Comparison of ENCODE assay signal across 1 mouse cellular context in the genomic region with DNA sequence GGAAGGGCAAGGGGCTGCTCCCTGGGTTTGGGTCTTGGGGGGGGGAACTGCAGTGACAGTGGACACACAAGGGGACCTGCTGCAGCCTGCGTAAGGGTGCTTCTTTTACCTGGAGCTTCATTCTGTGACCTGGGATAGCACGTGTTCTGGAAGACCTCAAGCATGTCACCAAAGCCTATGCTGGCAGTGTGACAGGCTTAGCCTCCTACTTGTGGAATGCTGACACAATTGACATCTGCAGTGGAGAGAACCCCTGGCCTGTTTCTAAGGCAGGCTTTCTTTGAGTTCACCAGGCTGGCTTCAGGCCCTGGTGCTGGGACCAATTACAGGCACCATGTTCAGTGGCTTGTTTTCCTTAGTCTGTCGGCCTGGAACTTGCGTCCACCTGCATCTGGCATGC.
TF ChIP-seq lines count a peak whose summit lies in the region.

No protein-coding gene starts in this region.

TF ChIP-seq in CH12.LX, 34 proteins besides CTCF, POLR2A, EP300 and RAD21:
- no peak for TF ChIP-seq UBTF (IDR thresholded peaks at IDR 0.05; ENCODE audit: low read depth, low read length)
- no peak for TF ChIP-seq MYC (IDR thresholded peaks at IDR 0.05; ENCODE audit: low read depth, low read length)
- no peak for TF ChIP-seq ZMIZ1 (IDR thresholded peaks at IDR 0.05; ENCODE audit: low read depth, low read length)
- TF ChIP-seq MXI1 (IDR thresholded peaks at IDR 0.05; ENCODE audit: low read depth, low read length), result no peak
- TF ChIP-seq USF2 (conservative IDR thresholded peaks at IDR 0.05; ENCODE audit: low read depth, low read length), result no peak
- TF ChIP-seq MAZ (IDR thresholded peaks at IDR 0.05; ENCODE audit: low read depth, low read length), result no peak
- no peak for TF ChIP-seq GABPA (IDR thresholded peaks at IDR 0.05; ENCODE audit: insufficient replicate concordance, low read depth, low read length)
- TF ChIP-seq USF1 (IDR thresholded peaks at IDR 0.05; ENCODE audit: low read depth, low read length), result no peak
- no peak for TF ChIP-seq NELFE (IDR thresholded peaks at IDR 0.05; ENCODE audit: low read depth, low read length)
- TF ChIP-seq HCFC1 (IDR thresholded peaks at IDR 0.05; ENCODE audit: low read depth, low read length), result no peak
- no peak for TF ChIP-seq ETS1 (conservative IDR thresholded peaks at IDR 0.05; ENCODE audit: low read depth, low read length)
- no peak for TF ChIP-seq JUND (conservative IDR thresholded peaks at IDR 0.05; ENCODE audit: low read depth, low read length)
